30 mouse cellular contexts compared by ENCODE assay signal in the genomic region with DNA sequence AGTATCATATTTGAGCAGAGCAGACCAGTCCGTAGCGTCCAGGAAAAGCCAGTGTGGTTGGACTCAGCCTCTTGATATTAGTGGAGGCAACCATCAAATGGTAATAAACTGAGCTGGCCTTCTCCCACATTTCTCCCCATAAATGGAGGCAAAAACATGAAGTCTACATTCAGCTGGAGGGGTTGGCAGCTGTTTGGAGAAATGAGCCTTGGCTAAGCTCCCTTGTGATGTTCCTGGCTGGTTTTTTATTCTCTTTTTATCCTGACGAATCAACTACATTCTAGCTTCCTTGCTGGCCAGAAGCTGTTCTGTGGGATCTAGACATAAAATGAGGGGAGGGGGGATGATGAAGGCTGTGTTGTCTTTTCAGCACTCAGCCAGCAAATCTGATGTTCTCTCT. TPM values are rescaled to one million over a fixed set of nuclear protein-coding genes. Genes with fewer than 3 reads are reported as not detected.
A peak's percentile ranks its signal among the peaks of the same experiment; 100 is the strongest.
DNase-seq lines count a peak whose midpoint lies in the region; ATAC-seq and TF ChIP-seq lines count a peak whose summit lies in the region.
"Had no signal": no experiment of that assay in that cellular context is flagged by ENCODE, and none has a peak within 500 bp of the region (broad histone marks: within the 10 kb centered on the region; RNA-seq: fewer than 3 reads in every experiment).

No protein-coding gene starts in this region.

- no peaks in the 10 kb centered on the region for H3K27me3 ChIP-seq in lung, embryonic 16.5 days (ENCODE audit: control insufficient read depth, insufficient read depth, low read depth, low read length)
- H3K27me3 ChIP-seq: CH12.LX; embryonic facial prominence, embryonic 12.5 days; embryonic facial prominence, embryonic 15.5 days; heart, embryonic 13.5 days; Patski had no signal

- 0 out of 2 replicates have a peak, but pooled peaks have one; percentile 10 for ATAC-seq in lung, embryonic 16.5 days (ENCODE audit: low read depth)
- ATAC-seq: forebrain, embryonic 14.5 days; forebrain, postnatal 0 days; hindbrain, postnatal 0 days; inflammation-experienced regulatory T-cells, adult 6 months; Patski had no signal

- no peaks in the 10 kb centered on the region for H3K36me3 ChIP-seq in lung, embryonic 16.5 days (ENCODE audit: control insufficient read depth, insufficient read depth, low read length)
- H3K36me3 ChIP-seq: embryonic facial prominence, embryonic 12.5 days; embryonic facial prominence, embryonic 15.5 days; G1E; heart, embryonic 10.5 days; heart, embryonic 13.5 days had no signal

- H3K4me1 ChIP-seq in lung, embryonic 16.5 days (replicated peaks; ENCODE audit: control insufficient read depth, insufficient read depth, low read length), result no peaks in the 10 kb centered on the region
- H3K4me1 ChIP-seq: embryonic facial prominence, embryonic 12.5 days; embryonic facial prominence, embryonic 15.5 days had no signal

- H3K9me3 ChIP-seq in lung, embryonic 16.5 days (ENCODE audit: control insufficient read depth, low read length), result no peaks in the 10 kb centered on the region
- H3K9me3 ChIP-seq: embryonic facial prominence, embryonic 12.5 days; embryonic facial prominence, embryonic 15.5 days; heart, embryonic 10.5 days; heart, embryonic 13.5 days had no signal

- no peak overlapping the region for H3K27ac ChIP-seq in gastrocnemius, adult 2 months
- H3K27ac ChIP-seq in layer of hippocampus, adult 2 months, result no peak overlapping the region
- H3K27ac ChIP-seq in lung, embryonic 16.5 days (ENCODE audit: low read length), result no peak overlapping the region
- H3K27ac ChIP-seq: embryonic facial prominence, embryonic 12.5 days; embryonic facial prominence, embryonic 15.5 days; heart, embryonic 10.5 days; heart, embryonic 13.5 days; hindbrain, embryonic 14.5 days; hindbrain, postnatal 0 days had no signal

- peak; percentile 15 for DNase-seq in gastrocnemius, adult 2 months
- DNase-seq in gastrocnemius, postnatal 10 days, result no peak
- peak; percentile 7 to 12 for DNase-seq in layer of hippocampus, adult 18-20 months (ENCODE audit: low spot score in 2 of 2)
- no peak for DNase-seq in layer of hippocampus, adult 2 months (ENCODE audit: low spot score in 2 of 2)
- DNase-seq in lung, adult 18-20 months, result no peak
- peak; percentile 54 for DNase-seq in brain, adult 2 months (ENCODE audit: low read depth, low spot score)
- DNase-seq in spleen, postnatal 10 days (ENCODE audit: low spot score in 2 of 2), result no peak
- DNase-seq: adrenal gland, postnatal 10 days; adrenal gland, postnatal 36 days; B cell, adult 2 months; cerebellum, adult 11 months; cerebellum, adult 2 months; cerebellum, adult 9-11 months; cerebellum, postnatal 25 days; forebrain, postnatal 0 days; heart, adult 18-20 months; heart, postnatal 14 days; heart, postnatal 4 days had no signal

- WGBS in lung, embryonic 16.5 days, result 78% methylated on average over 3 of the region's 3 CpGs

- H3K4me2 ChIP-seq in lung, embryonic 16.5 days (ENCODE audit: low read depth, low read length), result no peak overlapping the region
- H3K4me2 ChIP-seq: embryonic facial prominence, embryonic 12.5 days; embryonic facial prominence, embryonic 15.5 days; heart, embryonic 13.5 days; hindbrain, embryonic 14.5 days had no signal

- no peak overlapping the region for H3K9ac ChIP-seq in lung, embryonic 16.5 days (ENCODE audit: low read length)
- H3K9ac ChIP-seq: embryonic facial prominence, embryonic 12.5 days; embryonic facial prominence, embryonic 15.5 days; forebrain, postnatal 0 days; heart, embryonic 13.5 days; hindbrain, embryonic 14.5 days had no signal

- intact Hi-C loops in gastrocnemius, adult 2 months (cut with DNase I), result loop anchor here (5.0 kb wide), 1 partner anchor 46 kb away; no protein-coding TSS in a partner anchor

- no peak for TF ChIP-seq CTCF in gastrocnemius, adult 2 months (IDR thresholded peaks at IDR 0.05)
- TF ChIP-seq CTCF in layer of hippocampus, adult 2 months (conservative IDR thresholded peaks at IDR 0.05), result no peak

- no peak overlapping the region for H3K4me3 ChIP-seq in gastrocnemius, adult 2 months
- H3K4me3 ChIP-seq in layer of hippocampus, adult 2 months, result no peak overlapping the region
- no peak overlapping the region for H3K4me3 ChIP-seq in lung, embryonic 16.5 days (ENCODE audit: low read length)
- H3K4me3 ChIP-seq: embryonic facial prominence, embryonic 12.5 days; embryonic facial prominence, embryonic 15.5 days; heart, embryonic 10.5 days; heart, embryonic 13.5 days had no signal

RNA-seq across cellular contexts. Expression of a gene that starts 57.6 kb away (rescaled TPM):
- 10 to 100 TPM; 31.0 to 37.2 TPM for total RNA-seq in gastrocnemius, adult 2 months (2021)
- 10 to 100 TPM; 37.7 to 38.2 TPM for total RNA-seq in gastrocnemius, postnatal 10 days (2021)
- total RNA-seq in layer of hippocampus, adult 18-20 months (2021), result 10 to 100 TPM; 57.7 to 59.3 TPM
- 10 to 100 TPM; 55.1 to 58.0 TPM for total RNA-seq in layer of hippocampus, adult 2 months (2021)
- polyA plus RNA-seq in lung, embryonic 16.5 days (2015; fragmentation: Nextera tagmentation; extraction: Ambion mirVana), result 2.4 and 2.7 TPM in 2 replicates
- polyA plus RNA-seq: G1E, Patski had no signal

Comparison
In these comparisons a context has a peak if more than half of its experiments do, and no peak if none do; other contexts are left out.
1. DNase-seq: peak in gastrocnemius, adult 2 months (single experiment), layer of hippocampus, adult 18-20 months (2 of 2) and brain, adult 2 months (single experiment); none in gastrocnemius, postnatal 10 days (single experiment), layer of hippocampus, adult 2 months (0 of 2), lung, adult 18-20 months (0 of 2) and spleen, postnatal 10 days (0 of 2).